Mouse (Mus musculus): ENCODE measurements at regions not wholly inside any gene's neighbourhood (a gene's known extent, or its start where the extent isn't known, plus 50 kb on each side); places are given as distances from the start of the nearest gene placed in this dataset.

GRCm38 (mm10) chr1:146185444-146185843, 309.1 kb upstream of the Brinp3 start:
- no peaks in the 10 kb centered on the region for H3K36me3 ChIP-seq (ENCODE audit: control insufficient read depth, insufficient read depth, low read length, poor library complexity, severe bottlenecking)
- no peak overlapping the region for H3K27ac ChIP-seq (ENCODE audit: insufficient read depth, low read depth, low read length, poor library complexity, severe bottlenecking)
- no peak overlapping the region for H3K4me3 ChIP-seq (ENCODE audit: insufficient read depth in 1 of 2, low read depth in 1 of 2, low read length in 2 of 2, poor library complexity in 1 of 2, severe bottlenecking in 1 of 2)
- TF ChIP-seq MAFK (IDR thresholded peaks at IDR 0.05; ENCODE audit: insufficient read depth, low read depth, low read length) (0 out of 2 replicates have a peak, but pooled peaks have one; percentile 15), ZC3H11A (IDR thresholded peaks at IDR 0.05; ENCODE audit: borderline replicate concordance, low read depth, low read length) (no peak), HCFC1 (IDR thresholded peaks at IDR 0.05; ENCODE audit: borderline replicate concordance, insufficient read depth, low read length) (no peak), ZNF384 (IDR thresholded peaks at IDR 0.05; ENCODE audit: low read depth, low read length) (no peak), CHD2 (IDR thresholded peaks at IDR 0.05; ENCODE audit: low read depth, low read length) (no peak)
- no peak overlapping the region for H3K9ac ChIP-seq (ENCODE audit: insufficient read depth, low read depth, low read length, poor library complexity, severe bottlenecking)
- H3K9me3 ChIP-seq (ENCODE audit: control insufficient read depth, insufficient read depth, low read depth, low read length): no peaks in the 10 kb centered on the region
- no peaks in the 10 kb centered on the region for H3K4me1 ChIP-seq (ENCODE audit: control insufficient read depth in 2 of 2, insufficient read depth in 2 of 2, low read length in 2 of 2, poor library complexity in 1 of 2)
- in situ Hi-C loops (cut with MboI; ENCODE audit: low sequenced_read_pairs in 2 of 2, unreplicated experiment in 2 of 2): no loop called here
- no peak for DNase-seq (ENCODE audit: low read depth, low spot score)

- no peak overlapping the region for H3K4me3 ChIP-seq (ENCODE audit: insufficient read depth in 1 of 2, low read depth in 1 of 2, low read length in 2 of 2, poor library complexity in 1 of 2, severe bottlenecking in 1 of 2)
- in situ Hi-C loops (cut with MboI; ENCODE audit: low sequenced_read_pairs in 2 of 2, unreplicated experiment in 2 of 2): no loop called here
- TF ChIP-seq MAFK (IDR thresholded peaks at IDR 0.05; ENCODE audit: insufficient read depth, low read depth, low read length): no peak
- no peak for TF ChIP-seq CHD2 (IDR thresholded peaks at IDR 0.05; ENCODE audit: low read depth, low read length)
- no peak for TF ChIP-seq ZC3H11A (IDR thresholded peaks at IDR 0.05; ENCODE audit: borderline replicate concordance, low read depth, low read length)
- TF ChIP-seq ZNF384 (IDR thresholded peaks at IDR 0.05; ENCODE audit: low read depth, low read length): no peak
- TF ChIP-seq HCFC1 (IDR thresholded peaks at IDR 0.05; ENCODE audit: borderline replicate concordance, insufficient read depth, low read length): no peak
- DNase-seq (ENCODE audit: low read depth, low spot score): no peak
- no peaks in the 10 kb centered on the region for H3K4me1 ChIP-seq (ENCODE audit: control insufficient read depth in 2 of 2, insufficient read depth in 2 of 2, low read length in 2 of 2, poor library complexity in 1 of 2)
- no peaks in the 10 kb centered on the region for H3K9me3 ChIP-seq (ENCODE audit: control insufficient read depth, insufficient read depth, low read depth, low read length)
- no peaks in the 10 kb centered on the region for H3K36me3 ChIP-seq (ENCODE audit: control insufficient read depth, insufficient read depth, low read length, poor library complexity, severe bottlenecking)
- H3K27ac ChIP-seq (ENCODE audit: insufficient read depth, low read depth, low read length, poor library complexity, severe bottlenecking): no peak overlapping the region
- H3K9ac ChIP-seq (ENCODE audit: insufficient read depth, low read depth, low read length, poor library complexity, severe bottlenecking): no peak overlapping the region
Observed at GRCm38 (mm10) chr1:146211646-146212045, 282.9 kb upstream of the Brinp3 start.

- no peak overlapping the region for H3K27ac ChIP-seq (ENCODE audit: insufficient read depth, low read depth, low read length, poor library complexity, severe bottlenecking)
- TF ChIP-seq MAFK (IDR thresholded peaks at IDR 0.05; ENCODE audit: insufficient read depth, low read depth, low read length): no peak
- no peak for TF ChIP-seq ZNF384 (IDR thresholded peaks at IDR 0.05; ENCODE audit: low read depth, low read length)
- no peak for TF ChIP-seq CHD2 (IDR thresholded peaks at IDR 0.05; ENCODE audit: low read depth, low read length)
- no peak for TF ChIP-seq ZC3H11A (IDR thresholded peaks at IDR 0.05; ENCODE audit: borderline replicate concordance, low read depth, low read length)
- H3K4me1 ChIP-seq (ENCODE audit: control insufficient read depth in 2 of 2, insufficient read depth in 2 of 2, low read length in 2 of 2, poor library complexity in 1 of 2): no peaks in the 10 kb centered on the region
- no peak overlapping the region for H3K4me3 ChIP-seq (ENCODE audit: insufficient read depth in 1 of 2, low read depth in 1 of 2, low read length in 2 of 2, poor library complexity in 1 of 2, severe bottlenecking in 1 of 2)
- no peaks in the 10 kb centered on the region for H3K36me3 ChIP-seq (ENCODE audit: control insufficient read depth, insufficient read depth, low read length, poor library complexity, severe bottlenecking)
- no peaks in the 10 kb centered on the region for H3K9me3 ChIP-seq (ENCODE audit: control insufficient read depth, insufficient read depth, low read depth, low read length)
- in situ Hi-C loops (cut with MboI; ENCODE audit: low sequenced_read_pairs in 2 of 2, unreplicated experiment in 2 of 2): no loop called here
- no peak overlapping the region for H3K9ac ChIP-seq (ENCODE audit: insufficient read depth, low read depth, low read length, poor library complexity, severe bottlenecking)
- no peak for DNase-seq (ENCODE audit: low read depth, low spot score)
Observed at GRCm38 (mm10) chr1:146231487-146232466, 262.8 kb upstream of the Brinp3 start.

- H3K4me3 ChIP-seq (ENCODE audit: insufficient read depth in 1 of 2, low read depth in 1 of 2, low read length in 2 of 2, poor library complexity in 1 of 2, severe bottlenecking in 1 of 2): no peak overlapping the region
- no peaks in the 10 kb centered on the region for H3K4me1 ChIP-seq (ENCODE audit: control insufficient read depth in 2 of 2, insufficient read depth in 2 of 2, low read length in 2 of 2, poor library complexity in 1 of 2)
- H3K36me3 ChIP-seq (ENCODE audit: control insufficient read depth, insufficient read depth, low read length, poor library complexity, severe bottlenecking): no peaks in the 10 kb centered on the region
- TF ChIP-seq CHD2 (IDR thresholded peaks at IDR 0.05; ENCODE audit: low read depth, low read length): no peak
- H3K9ac ChIP-seq (ENCODE audit: insufficient read depth, low read depth, low read length, poor library complexity, severe bottlenecking): no peak overlapping the region
- in situ Hi-C loops (cut with MboI; ENCODE audit: low sequenced_read_pairs in 2 of 2, unreplicated experiment in 2 of 2): no loop called here
- no peak overlapping the region for H3K27ac ChIP-seq (ENCODE audit: insufficient read depth, low read depth, low read length, poor library complexity, severe bottlenecking)
- no peaks in the 10 kb centered on the region for H3K9me3 ChIP-seq (ENCODE audit: control insufficient read depth, insufficient read depth, low read depth, low read length)
- DNase-seq (ENCODE audit: low read depth, low spot score): no peak
Observed at GRCm38 (mm10) chr1:146260400-146260799, 234.2 kb upstream of the Brinp3 start.

All from ES-E14 (cell line).